Mouse (Mus musculus) stomach, embryonic 16.5 days (tissue): ENCODE data around the gene Hoxb8. TPM values are rescaled to one million over a fixed set of nuclear protein-coding genes. Genes with fewer than 3 reads are reported as not detected.

Experiments used
- ATAC-seq: fragments of 200-750 bp; cut with Nextera tagmentation; 2 replicates; pipeline ENCODE4 v1.8.0; 2017; ENCODE audit warnings: moderate number of reproducible peaks, moderate TSS enrichment; ENCODE audit not compliant: insufficient read depth, low FRiP score
- H3K27ac ChIP-seq: fragments of 300-500 bp; sonication (generic); 2 replicates; pipeline ENCODE4 v1.5.1; 2014; ENCODE audit warnings: low read length
- H3K27me3 ChIP-seq: fragments of 300-500 bp; sonication (generic); 2 replicates; pipeline ENCODE4 v1.6.1; 2014; ENCODE audit warnings: low read length, control low read depth, mixed read lengths; ENCODE audit not compliant: control insufficient read depth, insufficient read depth
- H3K36me3 ChIP-seq: fragments of 300-500 bp; sonication (generic); 2 replicates; pipeline ENCODE4 v1.6.1; 2014; ENCODE audit warnings: low read length; ENCODE audit not compliant: control insufficient read depth, insufficient read depth
- H3K4me1 ChIP-seq: fragments of 300-500 bp; sonication (generic); 2 replicates; pipeline ENCODE4 v1.6.1; 2014; ENCODE audit warnings: low read length, control low read depth, mixed read lengths; ENCODE audit not compliant: control insufficient read depth, insufficient read depth
- H3K4me2 ChIP-seq: fragments of 300-500 bp; sonication (generic); 2 replicates; pipeline ENCODE4 v1.6.1; 2014; ENCODE audit warnings: low read depth, low read length, mixed read lengths
- H3K4me3 ChIP-seq: fragments of 300-500 bp; sonication (generic); replicated peaks from 2 replicates; pipeline ENCODE4 v1.5.1; 2014; ENCODE audit warnings: mild to moderate bottlenecking, low read length
- H3K9ac ChIP-seq: fragments of 300-500 bp; sonication (generic); 2 replicates; pipeline ENCODE4 v1.6.1; 2014; ENCODE audit warnings: low read length
- H3K9me3 ChIP-seq: fragments of 300-500 bp; sonication (generic); replicated peaks from 2 replicates; pipeline ENCODE4 v1.6.1; 2016; ENCODE audit warnings: low read length, control low read depth; ENCODE audit not compliant: control insufficient read depth
- WGBS: fragments of 180-500 bp; shearing (Covaris S2); extraction: QIAGEN DNeasy Blood & Tissue Kit; methylation state at CpG from one replicate; pipeline ENCODE4 v1.1.7; 2014; 5-methylcytosine and 5-hydroxymethylcytosine counted together
- polyA plus RNA-seq: library from polyadenylated mRNA; unstranded; fragments of >200 nt; fragmentation: Nextera tagmentation; extraction: Ambion mirVana; gene quantifications from 2 replicates; pipeline ENCODE4 v1.2.1, GENCODE M21; 2015

Gene Hoxb8
- polyA plus RNA-seq, 1 experiment from 2014 or later: 0.44 TPM

DNA sequence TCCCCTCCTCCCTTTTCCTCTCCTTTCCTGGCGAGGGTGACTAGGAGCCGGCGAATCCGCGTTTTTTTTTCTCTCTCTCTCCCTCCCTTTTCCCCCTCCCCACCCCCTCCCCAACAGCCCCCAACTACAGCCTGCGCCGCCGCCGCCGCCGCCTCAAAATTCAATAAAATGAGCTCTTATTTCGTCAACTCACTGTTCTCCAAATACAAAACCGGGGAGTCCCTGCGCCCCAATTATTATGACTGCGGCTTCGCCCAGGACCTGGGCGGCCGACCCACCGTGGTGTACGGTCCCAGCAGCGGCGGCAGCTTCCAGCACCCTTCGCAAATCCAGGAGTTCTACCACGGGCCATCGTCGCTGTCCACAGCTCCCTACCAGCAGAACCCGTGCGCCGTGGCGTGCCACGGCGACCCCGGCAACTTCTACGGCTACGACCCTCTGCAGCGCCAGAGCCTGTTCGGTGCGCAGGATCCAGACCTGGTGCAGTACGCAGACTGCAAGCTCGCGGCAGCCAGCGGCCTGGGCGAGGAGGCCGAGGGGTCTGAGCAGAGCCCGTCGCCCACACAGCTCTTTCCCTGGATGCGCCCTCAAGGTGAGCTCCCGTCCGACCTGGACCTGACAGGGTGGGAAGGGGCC, 1.2 kb downstream of the Hoxb8 start:
- Histone ChIP-seq H3K4me1 (no peaks in the 10 kb centered on the region), H3K4me2 (peak overlapping the region; percentile 65), H3K9me3 (no peaks in the 10 kb centered on the region), H3K9ac (peak overlapping the region; percentile 69), H3K27ac (peak overlapping the region; percentile 90; the same call in 1 of the 2 replicates), H3K4me3 (peak overlapping the region; percentile 55), H3K27me3 (peaks cover 53% of the 10 kb centered on the region), H3K36me3 (no peaks in the 10 kb centered on the region)
- 1% methylated on average over 49 of the region's 49 CpGs for WGBS
- no peak for ATAC-seq

DNA sequence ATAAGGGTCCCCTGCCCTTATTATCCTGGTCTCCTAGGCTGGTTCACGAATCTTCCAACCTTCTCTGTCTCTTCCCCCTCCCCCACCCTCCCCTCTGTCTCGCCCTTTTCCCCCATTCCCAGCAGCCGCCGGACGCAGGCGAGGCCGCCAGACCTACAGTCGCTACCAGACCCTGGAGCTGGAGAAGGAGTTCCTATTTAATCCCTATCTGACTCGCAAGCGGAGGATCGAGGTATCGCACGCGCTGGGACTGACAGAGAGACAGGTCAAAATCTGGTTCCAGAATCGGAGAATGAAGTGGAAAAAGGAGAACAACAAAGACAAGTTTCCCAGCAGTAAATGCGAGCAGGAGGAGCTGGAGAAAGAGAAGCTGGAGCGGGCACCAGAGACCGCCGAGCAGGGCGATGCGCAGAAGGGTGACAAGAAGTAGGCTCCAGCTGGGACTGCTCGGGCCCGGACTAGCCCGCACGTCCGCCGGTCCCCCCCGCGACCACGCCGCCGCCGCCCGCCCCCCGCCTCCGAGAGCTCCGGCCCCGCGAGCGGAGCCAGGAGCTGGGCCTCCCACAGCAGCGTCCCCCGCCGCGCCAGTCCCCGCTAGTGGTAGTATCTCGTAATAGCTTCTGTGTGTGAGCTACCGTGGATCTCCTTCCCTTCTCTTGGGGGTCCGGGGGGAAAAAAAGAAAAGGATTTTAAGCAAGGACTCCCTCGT, 2.5 kb downstream of the Hoxb8 start:
- H3K4me1 ChIP-seq: no peaks in the 10 kb centered on the region
- H3K4me3 ChIP-seq: peak overlapping the region; percentile 55
- H3K27ac ChIP-seq: peak overlapping the region; percentile 90
- peak overlapping the region; percentile 65 for H3K4me2 ChIP-seq
- peak overlapping the region; percentile 69 for H3K9ac ChIP-seq
- 1% methylated on average over 41 of the region's 49 CpGs for WGBS
- H3K27me3 ChIP-seq: peaks cover 51% of the 10 kb centered on the region
- ATAC-seq: peak; percentile 15; the same call in 1 of the 2 replicates
- H3K9me3 ChIP-seq: no peaks in the 10 kb centered on the region
- no peaks in the 10 kb centered on the region for H3K36me3 ChIP-seq

DNA sequence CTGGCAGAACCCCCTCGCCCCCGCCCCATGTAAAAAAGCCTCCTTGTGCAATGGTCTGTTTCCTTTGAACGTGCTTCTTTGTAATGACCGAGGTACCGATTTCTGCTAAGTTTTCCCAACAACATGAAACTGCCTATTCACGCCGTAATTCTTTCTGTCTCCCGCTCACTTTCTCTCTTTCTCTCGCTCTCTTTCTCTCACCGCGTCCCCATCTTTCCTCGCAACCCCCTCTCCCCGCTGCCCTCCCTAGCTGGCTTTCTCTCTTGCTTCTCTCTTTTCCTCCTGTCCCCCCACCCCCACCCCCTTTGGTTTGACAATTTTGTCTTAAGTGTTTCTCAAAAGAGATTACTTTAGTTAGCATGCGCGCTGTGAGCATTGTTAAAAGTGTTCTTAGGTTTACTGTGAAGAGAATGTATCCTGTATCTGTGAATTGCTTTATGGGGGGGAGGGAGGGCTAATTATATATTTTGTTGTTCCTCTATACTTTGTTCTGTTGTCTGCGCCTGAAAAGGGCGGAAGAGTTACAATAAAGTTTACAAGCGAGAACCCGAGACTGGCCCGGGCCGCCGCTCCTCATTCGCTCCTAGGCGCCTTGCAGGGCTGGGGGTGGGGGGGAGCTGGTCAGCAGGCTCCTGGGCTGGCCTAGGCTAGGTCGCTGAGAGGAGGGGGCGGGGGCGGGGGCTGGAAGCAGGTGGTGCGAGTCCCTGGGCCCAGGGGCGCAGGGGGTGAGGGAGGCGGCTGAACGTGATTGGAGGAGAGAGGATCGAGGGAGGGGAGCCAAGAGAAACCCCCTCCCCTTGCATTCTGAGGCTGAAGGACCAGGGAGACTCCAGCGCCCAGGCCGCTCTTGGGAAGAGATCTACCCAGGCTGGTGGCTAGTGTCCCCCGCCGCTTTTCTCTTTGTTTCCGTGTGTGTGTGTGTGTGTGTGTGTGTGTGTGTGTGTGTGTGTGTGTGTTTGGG, 3.3 kb downstream of the Hoxb8 start:
- H3K9ac ChIP-seq: peak overlapping the region; percentile 69
- no peaks in the 10 kb centered on the region for H3K36me3 ChIP-seq
- peak overlapping the region; percentile 90 for H3K27ac ChIP-seq
- no peaks in the 10 kb centered on the region for H3K9me3 ChIP-seq
- peak; percentile 79 for ATAC-seq
- peak overlapping the region; percentile 55 for H3K4me3 ChIP-seq
- peaks cover 48% of the 10 kb centered on the region for H3K27me3 ChIP-seq
- H3K4me2 ChIP-seq: peak overlapping the region; percentile 65
- 1% methylated on average over 33 of the region's 37 CpGs for WGBS
- no peaks in the 10 kb centered on the region for H3K4me1 ChIP-seq

DNA sequence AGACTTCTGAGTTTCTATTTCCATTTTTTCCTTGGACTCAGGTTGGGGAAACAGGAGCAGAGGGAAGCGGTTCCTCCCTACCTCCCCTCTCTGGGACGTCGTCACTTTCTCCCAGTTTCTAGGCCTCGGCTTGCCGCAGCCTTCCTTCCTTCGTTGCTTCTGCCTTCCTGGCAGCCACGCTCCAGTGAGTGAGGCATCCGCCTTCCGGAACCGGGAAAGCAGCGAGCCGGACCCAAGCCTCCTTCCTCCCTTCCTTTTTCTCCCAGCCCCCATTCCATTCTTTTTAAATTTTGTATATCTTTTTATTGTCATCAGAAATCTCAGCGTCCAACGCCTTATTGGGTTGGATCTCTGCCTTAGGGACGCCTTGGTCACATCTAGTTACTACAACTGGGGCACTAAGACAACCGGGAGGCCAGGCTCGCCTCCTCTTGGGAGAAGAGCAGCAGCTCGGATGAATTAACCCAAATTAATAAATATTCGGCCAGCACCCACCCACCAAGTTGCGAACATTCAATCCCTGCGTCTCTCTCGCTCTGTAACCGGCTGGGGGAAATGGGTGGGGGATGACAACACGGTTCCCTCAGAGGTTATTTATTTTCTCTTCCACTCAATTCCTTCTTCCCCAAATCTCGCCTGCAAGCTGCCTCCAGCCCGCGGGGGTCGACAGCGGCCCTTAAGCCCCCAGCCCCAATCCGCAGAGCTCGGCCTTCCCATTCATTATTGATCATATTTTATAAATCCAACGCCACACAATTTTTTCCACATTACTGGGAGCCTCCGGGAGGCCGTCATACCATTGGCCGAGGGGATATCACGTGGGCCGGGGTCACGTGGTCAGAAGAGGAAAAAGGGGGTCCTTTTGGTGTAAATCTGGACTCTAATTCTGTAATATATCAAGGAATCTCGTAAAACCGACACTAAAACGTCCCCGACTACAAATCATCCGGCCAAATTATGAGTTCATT, 4.3 kb downstream of the Hoxb8 start, which contains the start of gene Hoxb7:
TSS of gene Hoxb7 (plus strand) at position 853 of the 968 bp plus-strand sequence.
- Histone ChIP-seq H3K27me3 (peaks cover 51% of the 10 kb centered on the region), H3K4me1 (no peaks in the 10 kb centered on the region), H3K27ac (peak within 1 kb of the TSS; percentile 90), H3K4me3 (peak within 1 kb of the TSS; percentile 55), H3K36me3 (no peaks in the 10 kb centered on the region), H3K9me3 (no peaks in the 10 kb centered on the region), H3K4me2 (peak within 1 kb of the TSS; percentile 65), H3K9ac (peak within 1 kb of the TSS; percentile 77)
- ATAC-seq: 0 out of 2 replicates have a peak, but pooled peaks have one; percentile 10
- 2% methylated on average over 43 of the region's 43 CpGs for WGBS

DNA sequence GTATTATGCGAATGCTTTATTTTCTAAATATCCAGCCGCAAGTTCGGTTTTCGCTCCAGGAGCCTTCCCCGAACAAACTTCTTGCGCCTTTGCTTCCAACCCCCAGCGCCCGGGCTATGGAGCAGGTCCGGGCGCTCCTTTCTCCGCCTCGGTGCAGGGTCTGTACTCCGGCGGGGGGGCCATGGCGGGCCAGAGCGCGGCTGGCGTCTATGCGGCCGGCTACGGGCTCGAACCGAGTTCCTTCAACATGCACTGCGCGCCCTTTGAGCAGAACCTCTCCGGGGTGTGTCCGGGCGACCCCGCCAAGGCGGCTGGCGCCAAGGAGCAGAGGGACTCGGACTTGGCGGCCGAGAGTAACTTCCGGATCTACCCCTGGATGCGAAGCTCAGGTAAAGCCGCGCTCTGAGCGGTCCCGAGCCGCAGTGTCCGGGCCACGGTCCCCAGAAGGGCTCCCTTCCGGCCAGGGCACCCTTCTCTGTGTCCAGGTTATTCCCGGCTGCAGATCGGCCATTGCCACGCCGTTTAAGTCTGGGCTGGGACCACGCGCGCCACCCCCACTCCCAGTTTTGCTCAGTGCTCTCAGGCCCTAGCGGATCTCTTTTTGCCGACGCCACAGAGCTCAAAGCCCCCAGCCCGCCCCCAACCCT, 5.2 kb downstream of the Hoxb8 start:
- Histone ChIP-seq H3K4me3 (peak overlapping the region; percentile 55), H3K9ac (peak overlapping the region; percentile 77), H3K4me1 (no peaks in the 10 kb centered on the region), H3K27me3 (peaks cover 53% of the 10 kb centered on the region), H3K36me3 (no peaks in the 10 kb centered on the region), H3K4me2 (peak overlapping the region; percentile 65), H3K9me3 (no peaks in the 10 kb centered on the region), H3K27ac (peak overlapping the region; percentile 87)
- no peak for ATAC-seq
- 1% methylated on average over 55 of the region's 55 CpGs for WGBS

DNA sequence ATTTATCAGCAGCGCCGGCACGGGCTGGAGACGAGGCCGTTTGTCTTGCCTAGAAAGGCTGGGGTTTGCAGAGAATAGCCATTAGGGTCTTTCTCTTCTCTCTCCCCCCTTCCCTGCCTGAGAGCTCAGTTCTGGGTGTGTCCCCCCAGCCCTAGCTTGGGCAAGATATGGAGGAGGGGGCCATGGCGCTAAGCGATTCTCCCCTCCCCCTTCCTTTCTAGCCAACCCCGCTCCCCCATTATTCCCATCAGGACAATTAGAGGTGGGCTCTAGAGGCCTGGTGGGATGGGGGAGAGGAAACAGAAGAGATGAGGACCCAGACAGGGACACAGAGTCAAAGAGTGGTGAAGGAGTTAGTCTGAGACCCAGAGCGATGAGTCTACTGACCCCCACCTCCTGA, 5.7 kb downstream of the Hoxb8 start:
- H3K9ac ChIP-seq: peak overlapping the region; percentile 77
- whole genome bisulfite sequencing: 5% methylated on average over 9 of the region's 9 CpGs
- no peak for ATAC-seq
- H3K27ac ChIP-seq: peak overlapping the region; percentile 87
- H3K4me3 ChIP-seq: peak overlapping the region; percentile 55
- H3K4me1 ChIP-seq: no peaks in the 10 kb centered on the region
- H3K27me3 ChIP-seq: peaks cover 52% of the 10 kb centered on the region
- peak overlapping the region; percentile 65 for H3K4me2 ChIP-seq
- H3K9me3 ChIP-seq: no peaks in the 10 kb centered on the region
- H3K36me3 ChIP-seq: no peaks in the 10 kb centered on the region

DNA sequence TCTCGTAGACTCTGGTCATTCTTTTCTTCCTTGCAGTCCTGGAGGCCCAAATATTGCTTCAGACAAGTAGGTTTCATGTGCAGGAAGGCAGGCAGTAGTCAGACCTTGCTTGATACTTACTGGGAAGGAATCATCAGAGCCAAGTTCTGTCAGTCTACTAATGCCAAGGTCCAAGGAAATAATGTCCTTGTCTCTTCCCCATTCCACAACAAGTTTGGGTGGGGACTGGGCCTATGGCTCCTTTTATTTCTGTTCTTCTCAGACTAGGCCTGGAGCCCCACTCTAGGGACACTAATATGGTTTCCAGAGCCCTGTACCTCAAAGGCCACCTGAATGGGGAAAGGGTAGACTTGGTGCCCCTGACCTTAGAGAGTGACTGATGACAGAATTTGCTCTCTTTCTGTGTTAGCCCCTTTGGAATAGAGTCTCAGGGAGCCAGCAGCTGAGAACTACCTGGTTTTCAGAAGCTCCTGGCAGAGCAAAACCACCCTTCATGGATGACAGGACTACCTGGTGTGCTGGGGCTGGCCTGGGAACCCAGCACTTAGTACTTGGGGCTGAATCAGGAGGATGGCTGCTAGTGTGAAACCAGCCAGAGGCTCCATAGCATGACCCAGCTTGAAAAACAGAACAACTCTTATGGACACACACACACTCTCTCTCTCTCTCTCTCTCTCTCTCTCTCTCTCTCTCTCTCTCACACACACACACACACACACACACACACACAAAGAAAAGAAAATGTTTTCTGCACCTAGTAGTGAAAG, 6.9 kb downstream of the Hoxb8 start:
- Histone ChIP-seq H3K27me3 (peaks cover 52% of the 10 kb centered on the region), H3K36me3 (no peaks in the 10 kb centered on the region), H3K27ac (no peak overlapping the region), H3K9me3 (no peaks in the 10 kb centered on the region), H3K4me1 (no peaks in the 10 kb centered on the region), H3K4me2 (no peak overlapping the region), H3K9ac (no peak overlapping the region), H3K4me3 (no peak overlapping the region)
- ATAC-seq: no peak
- WGBS: 54% methylated on average over 1 of the region's 1 CpGs
